Comparison of ENCODE assay signal across 8 mouse cellular contexts in the genomic region with DNA sequence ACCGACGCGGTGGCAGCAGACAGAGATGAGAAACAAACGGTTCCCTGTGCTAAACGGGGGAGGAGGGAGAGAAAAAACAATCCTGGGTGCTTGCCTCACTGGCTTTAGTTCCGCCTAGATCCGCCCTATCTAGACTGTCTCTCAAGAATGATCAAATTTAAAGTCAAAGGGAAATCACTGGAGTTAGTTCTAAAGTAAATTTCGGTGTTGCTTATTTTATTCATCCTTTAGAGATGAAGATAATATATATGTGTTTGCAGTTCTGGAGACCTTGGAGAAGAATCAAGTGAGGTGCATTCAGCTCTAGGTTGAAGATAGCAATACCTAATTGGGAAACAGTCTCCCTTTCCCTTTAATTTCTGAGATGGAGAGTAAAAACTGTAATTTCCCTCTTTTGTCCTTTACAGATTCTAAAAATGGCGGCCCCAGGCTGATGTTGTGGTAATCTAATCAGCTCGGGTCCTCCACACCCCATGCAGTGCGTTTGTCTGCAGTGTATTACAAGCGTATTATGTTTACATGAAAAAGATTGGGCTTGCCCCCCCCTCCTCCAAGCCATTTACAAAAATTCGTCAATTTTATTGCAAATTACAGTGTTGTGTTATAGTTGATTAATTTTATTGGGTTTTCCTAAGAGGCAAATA. TPM values are rescaled to one million over a fixed set of nuclear protein-coding genes. Genes with fewer than 3 reads are reported as not detected.
DNase-seq lines count a peak whose midpoint lies in the region; ATAC-seq and TF ChIP-seq lines count a peak whose summit lies in the region.

No protein-coding gene starts in this region.

- peak overlapping the region; percentile 99 for H3K9ac ChIP-seq in forebrain, embryonic 14.5 days (ENCODE audit: low read length)
- peak overlapping the region; percentile 100 for H3K9ac ChIP-seq in liver, embryonic 13.5 days

- H3K36me3 ChIP-seq in forebrain, embryonic 14.5 days (ENCODE audit: control insufficient read depth, insufficient read depth, low read length): no peaks in the 10 kb centered on the region
- no peaks in the 10 kb centered on the region for H3K36me3 ChIP-seq in liver, embryonic 13.5 days
- H3K36me3 ChIP-seq in small intestine, adult 2 months (ENCODE audit: control insufficient read depth, insufficient read depth, low read length): 0 out of 2 replicates have a peak, but pooled peaks cover 1% of the 10 kb centered on the region

- no peaks in the 10 kb centered on the region for H3K27me3 ChIP-seq in forebrain, embryonic 14.5 days (replicated peaks; ENCODE audit: control insufficient read depth, insufficient read depth, low read length)
- H3K27me3 ChIP-seq in liver, embryonic 13.5 days: no peaks in the 10 kb centered on the region
- H3K27me3 ChIP-seq in small intestine, adult 2 months (ENCODE audit: control insufficient read depth, insufficient read depth, low read length): no peaks in the 10 kb centered on the region

- under 1% methylated on average over 13 of the region's 13 CpGs for WGBS in forebrain, embryonic 14.5 days
- under 1% methylated on average over 13 of the region's 13 CpGs for WGBS in liver, embryonic 13.5 days (ENCODE audit: insufficient replicate concordance)
- WGBS in small intestine, adult 2 months: under 1% methylated on average over 13 of the region's 13 CpGs

- intact Hi-C loops in left cerebral cortex, adult 2 months (cut with DNase I): no loop called here

- peak overlapping the region; percentile 91 for H3K4me2 ChIP-seq in forebrain, embryonic 14.5 days (ENCODE audit: low read length)
- H3K4me2 ChIP-seq in liver, embryonic 13.5 days: peak overlapping the region; percentile 90

- H3K9me3 ChIP-seq in forebrain, embryonic 14.5 days (replicated peaks; ENCODE audit: control insufficient read depth, low read length): no peaks in the 10 kb centered on the region
- no peaks in the 10 kb centered on the region for H3K9me3 ChIP-seq in liver, embryonic 13.5 days (replicated peaks)

- DNase-seq in left cerebral cortex, adult 2 months (ENCODE audit: extremely low spot score in 1 of 2, low spot score in 2 of 2): no peak
- DNase-seq in left cerebral cortex, adult 9 months (ENCODE audit: low spot score in 2 of 2): no peak
- peak; percentile 76 for DNase-seq in forebrain, embryonic 14.5 days (ENCODE audit: low spot score)
- DNase-seq in liver, embryonic 13.5 days: peak; percentile 39
- DNase-seq in adrenal gland, postnatal 36 days: no peak
- no peak for DNase-seq in layer of hippocampus, adult 9-11 months

- ATAC-seq in forebrain, embryonic 14.5 days: no peak
- no peak for ATAC-seq in liver, embryonic 13.5 days (ENCODE audit: low read depth)

- peak overlapping the region; percentile 99 for H3K4me3 ChIP-seq in left cerebral cortex, adult 2 months
- H3K4me3 ChIP-seq in bone marrow macrophage, adult 2 months (ENCODE audit: insufficient read depth, low read length): peak overlapping the region; percentile 84
- peak overlapping the region; percentile 96 for H3K4me3 ChIP-seq in forebrain, embryonic 14.5 days (ENCODE audit: low read depth, low read length)
- H3K4me3 ChIP-seq in liver, embryonic 13.5 days (replicated peaks): peak overlapping the region; percentile 97
- H3K4me3 ChIP-seq in small intestine, adult 2 months (ENCODE audit: low read depth, low read length): peak overlapping the region; percentile 81

- peaks cover 9% of the 10 kb centered on the region for H3K4me1 ChIP-seq in bone marrow macrophage, adult 2 months (ENCODE audit: control insufficient read depth, insufficient read depth, low read length)
- H3K4me1 ChIP-seq in forebrain, embryonic 14.5 days (ENCODE audit: control insufficient read depth, insufficient read depth, low read length): peaks cover 6% of the 10 kb centered on the region; the same call in 1 of the 2 replicates
- H3K4me1 ChIP-seq in liver, embryonic 13.5 days (replicated peaks): peaks cover 29% of the 10 kb centered on the region
- 0 out of 2 replicates have a peak, but pooled peaks cover 1% of the 10 kb centered on the region for H3K4me1 ChIP-seq in small intestine, adult 2 months (ENCODE audit: control insufficient read depth, insufficient read depth, insufficient read length, low read length)

- TF ChIP-seq POLR2A in bone marrow macrophage, adult 2 months (IDR thresholded peaks at IDR 0.05; ENCODE audit: borderline replicate concordance, low read depth, low read length): no peak
- no peak for TF ChIP-seq POLR2A in small intestine, adult 2 months (IDR thresholded peaks at IDR 0.05; ENCODE audit: low read depth, low read length)

- peak overlapping the region; percentile 100 for H3K27ac ChIP-seq in left cerebral cortex, adult 2 months
- peak overlapping the region; percentile 89 for H3K27ac ChIP-seq in bone marrow macrophage, adult 2 months (ENCODE audit: insufficient read depth, low read depth, low read length)
- H3K27ac ChIP-seq in forebrain, embryonic 14.5 days (ENCODE audit: low read depth, low read length): peak overlapping the region; percentile 100
- H3K27ac ChIP-seq in liver, embryonic 13.5 days: peak overlapping the region; percentile 100
- peak overlapping the region; percentile 94 for H3K27ac ChIP-seq in small intestine, adult 2 months (ENCODE audit: insufficient read depth, low read depth, low read length)

- TF ChIP-seq CTCF in left cerebral cortex, adult 2 months (IDR thresholded peaks at IDR 0.05): no peak
- TF ChIP-seq CTCF in bone marrow macrophage, adult 2 months (IDR thresholded peaks at IDR 0.05; ENCODE audit: low read depth, low read length): no peak
- no peak for TF ChIP-seq CTCF in small intestine, adult 2 months (IDR thresholded peaks at IDR 0.05; ENCODE audit: extremely low read depth, insufficient read length, insufficient replicate concordance, low read depth, low read length)

RNA-seq across cellular contexts. Expression of gene Kmt2e, which starts 1.4 kb away (rescaled TPM):
- total RNA-seq in left cerebral cortex, adult 2 months (2021): 100 to 1,000 TPM; 101 to 102 TPM
- 60.7 and 70.5 TPM in 2 replicates for polyA plus RNA-seq in bone marrow macrophage, adult 2 months (2012; ENCODE audit: insufficient read depth, insufficient read length, missing spikeins)
- 131 and 154 TPM in 2 replicates for polyA plus RNA-seq in forebrain, embryonic 14.5 days (2014; fragmentation: Nextera tagmentation; extraction: Ambion mirVana)
- 37.1 and 37.9 TPM in 2 replicates for polyA plus RNA-seq in liver, embryonic 13.5 days (2015; fragmentation: Nextera tagmentation; extraction: Ambion mirVana)
- polyA plus RNA-seq in small intestine, adult 2 months (2012; rRNA removed): 5.3 and 12.2 TPM in 2 replicates
- total RNA-seq in adrenal gland, postnatal 36 days (2021): 10 to 100 TPM; 63.5 to 68.5 TPM

Comparison
In these comparisons a context has a peak if more than half of its experiments do, and no peak if none do; other contexts are left out.
1. DNase-seq: peak in forebrain, embryonic 14.5 days (single experiment) and liver, embryonic 13.5 days (single experiment); none in left cerebral cortex, adult 2 months (0 of 2), left cerebral cortex, adult 9 months (0 of 2), adrenal gland, postnatal 36 days (0 of 2) and layer of hippocampus, adult 9-11 months (single experiment).
2. Peak in every context shown above with its lines, with median percentiles within 50 percentile points of each other: H3K27ac ChIP-seq and H3K4me3 ChIP-seq.